Mouse (Mus musculus): ENCODE measurements at regions not wholly inside any gene's neighbourhood (a gene's known extent, or its start where the extent isn't known, plus 50 kb on each side); places are given as distances from the start of the nearest gene placed in this dataset.
A peak's percentile ranks its signal among the peaks of the same experiment; 100 is the strongest.

GRCm38 (mm10) chr19:6616659-6617058 lies 73.8 kb upstream of the Slc22a12 start:
- Histone ChIP-seq H3K36me3 (replicated peaks in 1 of 2; ENCODE audit: control insufficient read depth in 1 of 2, insufficient read depth in 1 of 2, low read length in 1 of 2) (no peaks in the 10 kb centered on the region), H3K4me3 (replicated peaks in 1 of 3; ENCODE audit: low read depth in 2 of 3, low read length in 2 of 3, poor library complexity in 1 of 3) (no peak overlapping the region), H3K4me2 (ENCODE audit: insufficient read depth, low read depth, poor library complexity, severe bottlenecking) (no peak overlapping the region), H3K79me2 (replicated peaks; ENCODE audit: control insufficient read depth, extremely low read depth, insufficient read depth, poor library complexity, severe bottlenecking) (no peaks in the 10 kb centered on the region), H3K9me3 (replicated peaks; ENCODE audit: low read length) (peaks cover 11% of the 10 kb centered on the region), H3K27me3 (replicated peaks) (peaks cover 6% of the 10 kb centered on the region), H3K9ac (ENCODE audit: insufficient read depth, low read depth) (no peak overlapping the region), H3K27ac (ENCODE audit: insufficient read depth, low read depth) (no peak overlapping the region), H3K4me1 (ENCODE audit: control insufficient read depth in 1 of 2, insufficient read depth in 2 of 2) (no peaks in the 10 kb centered on the region)
- dilution Hi-C loops (cut with MboI; ENCODE audit: extremely low pct_ligation_motif_present, extremely low pct_unique_long_range_greater_than_20kb, low sequenced_read_pairs): no loop called here
- no peak for DNase-seq (ENCODE audit: extremely low read depth)
- TF ChIP-seq SMC3 (IDR thresholded peaks at IDR 0.05; ENCODE audit: low read depth, low read length) (no peak), CTCF (conservative IDR thresholded peaks at IDR 0.05 in 1 of 2, IDR thresholded peaks at IDR 0.05 in 1 of 2; ENCODE audit: low read depth in 2 of 2, low read length in 2 of 2) (peak in 1 of 2 experiments; percentile 26; a peak in 1 of 4 replicates)
- in situ Hi-C loops (cut with MboI; ENCODE audit: low pct_ligation_motif_present, low pct_unique_long_range_greater_than_20kb, low sequenced_read_pairs): no loop called here

GRCm38 (mm10) chr19:6612441-6612840 lies 69.6 kb upstream of the Slc22a12 start:
- no peaks in the 10 kb centered on the region for H3K4me1 ChIP-seq (ENCODE audit: control insufficient read depth in 1 of 2, insufficient read depth in 2 of 2)
- H3K27me3 ChIP-seq (replicated peaks): peaks cover 10% of the 10 kb centered on the region
- peaks cover 10% of the 10 kb centered on the region for H3K9me3 ChIP-seq (replicated peaks; ENCODE audit: low read length)
- in situ Hi-C loops (cut with MboI; ENCODE audit: low pct_ligation_motif_present, low pct_unique_long_range_greater_than_20kb, low sequenced_read_pairs) (no loop called here), dilution Hi-C loops (cut with MboI; ENCODE audit: extremely low pct_ligation_motif_present, extremely low pct_unique_long_range_greater_than_20kb, low sequenced_read_pairs) (no loop called here)
- no peak for TF ChIP-seq ZKSCAN1 (IDR thresholded peaks at IDR 0.05; ENCODE audit: borderline replicate concordance, low read depth, low read length)
- TF ChIP-seq PAX5 (IDR thresholded peaks at IDR 0.05; ENCODE audit: low read length): no peak
- TF ChIP-seq IRF4 (IDR thresholded peaks at IDR 0.05; ENCODE audit: low read depth, low read length): no peak
- no peak for TF ChIP-seq ZMIZ1 (IDR thresholded peaks at IDR 0.05; ENCODE audit: low read depth, low read length)
- no peak for TF ChIP-seq GABPA (IDR thresholded peaks at IDR 0.05; ENCODE audit: insufficient replicate concordance, low read depth, low read length)
- no peak for TF ChIP-seq ZC3H11A (IDR thresholded peaks at IDR 0.05; ENCODE audit: low read depth, low read length)
- TF ChIP-seq USF1 (IDR thresholded peaks at IDR 0.05; ENCODE audit: low read depth, low read length): no peak
- TF ChIP-seq SMC3 (IDR thresholded peaks at IDR 0.05; ENCODE audit: low read depth, low read length): no peak
- TF ChIP-seq ZNF384 (IDR thresholded peaks at IDR 0.05; ENCODE audit: low read depth, low read length): no peak
- TF ChIP-seq MAX (IDR thresholded peaks at IDR 0.05; ENCODE audit: low read length): no peak
- H3K4me3 ChIP-seq (replicated peaks in 1 of 3; ENCODE audit: low read depth in 2 of 3, low read length in 2 of 3, poor library complexity in 1 of 3): no peak overlapping the region
- no peaks in the 10 kb centered on the region for H3K79me2 ChIP-seq (replicated peaks; ENCODE audit: control insufficient read depth, extremely low read depth, insufficient read depth, poor library complexity, severe bottlenecking)
- H3K27ac ChIP-seq (ENCODE audit: insufficient read depth, low read depth): no peak overlapping the region
- no peak overlapping the region for H3K9ac ChIP-seq (ENCODE audit: insufficient read depth, low read depth)
- H3K4me2 ChIP-seq (ENCODE audit: insufficient read depth, low read depth, poor library complexity, severe bottlenecking): no peak overlapping the region
- no peaks in the 10 kb centered on the region for H3K36me3 ChIP-seq (replicated peaks in 1 of 2; ENCODE audit: control insufficient read depth in 1 of 2, insufficient read depth in 1 of 2, low read length in 1 of 2)
- no peak for DNase-seq (ENCODE audit: extremely low read depth)

GRCm38 (mm10) chr19:6611921-6612320 lies 69.1 kb upstream of the Slc22a12 start:
- no peak overlapping the region for H3K4me3 ChIP-seq (replicated peaks in 1 of 3; ENCODE audit: low read depth in 2 of 3, low read length in 2 of 3, poor library complexity in 1 of 3)
- in situ Hi-C loops (cut with MboI; ENCODE audit: low pct_ligation_motif_present, low pct_unique_long_range_greater_than_20kb, low sequenced_read_pairs) (no loop called here), dilution Hi-C loops (cut with MboI; ENCODE audit: extremely low pct_ligation_motif_present, extremely low pct_unique_long_range_greater_than_20kb, low sequenced_read_pairs) (no loop called here)
- H3K27ac ChIP-seq (ENCODE audit: insufficient read depth, low read depth): no peak overlapping the region
- H3K4me2 ChIP-seq (ENCODE audit: insufficient read depth, low read depth, poor library complexity, severe bottlenecking): no peak overlapping the region
- no peaks in the 10 kb centered on the region for H3K36me3 ChIP-seq (replicated peaks in 1 of 2; ENCODE audit: control insufficient read depth in 1 of 2, insufficient read depth in 1 of 2, low read length in 1 of 2)
- DNase-seq (ENCODE audit: extremely low read depth): no peak
- no peaks in the 10 kb centered on the region for H3K4me1 ChIP-seq (ENCODE audit: control insufficient read depth in 1 of 2, insufficient read depth in 2 of 2)
- H3K27me3 ChIP-seq (replicated peaks): peaks cover 10% of the 10 kb centered on the region
- H3K9ac ChIP-seq (ENCODE audit: insufficient read depth, low read depth): no peak overlapping the region
- TF ChIP-seq MAZ (IDR thresholded peaks at IDR 0.05; ENCODE audit: low read depth, low read length): no peak
- H3K9me3 ChIP-seq (replicated peaks; ENCODE audit: low read length): peaks cover 10% of the 10 kb centered on the region
- no peaks in the 10 kb centered on the region for H3K79me2 ChIP-seq (replicated peaks; ENCODE audit: control insufficient read depth, extremely low read depth, insufficient read depth, poor library complexity, severe bottlenecking)

Data from CH12.LX (cell line).